Mouse (Mus musculus) liver, adult 2 months (tissue): ENCODE results near the gene Itch. TPM values are rescaled to one million over a fixed set of nuclear protein-coding genes. Genes with fewer than 3 reads are reported as not detected.
A peak's percentile ranks its signal among the peaks of the same experiment; 100 is the strongest.
"Not testable (repeated sequence)": the region's sequence is repeated elsewhere in the genome, so short reads cannot be mapped to it uniquely, and the experiment has no call there.

Experiments used
- DNase-seq: peaks from one replicate; pipeline ENCODE4 v3.0.0-alpha.2; 2011; ENCODE audit warnings: low read depth, low spot score; ENCODE audit errors: extremely low read depth
- H3K27ac ChIP-seq: fragments of 200-500 bp; replicated peaks from 2 replicates; pipeline ENCODE4 v1.5.1; 2012; ENCODE audit warnings: low read depth, mild to moderate bottlenecking, control low read depth, inconsistent platforms, low read length; ENCODE audit not compliant: insufficient read depth
- H3K27me3 ChIP-seq: fragments of 200-500 bp; 2 replicates; pipeline ENCODE4 v1.6.1; 2012; ENCODE audit warnings: mild to moderate bottlenecking, moderate library complexity, low read length, inconsistent platforms; ENCODE audit not compliant: control insufficient read depth, insufficient read depth
- H3K36me3 ChIP-seq: fragments of 200-500 bp; 2 replicates; pipeline ENCODE4 v1.6.1; 2012; ENCODE audit warnings: low read length, inconsistent platforms; ENCODE audit not compliant: control insufficient read depth, insufficient read depth
- H3K4me1 ChIP-seq: fragments of 200-500 bp; 2 replicates; pipeline ENCODE4 v1.6.1; 2011; ENCODE audit warnings: low read length; ENCODE audit not compliant: control insufficient read depth, insufficient read depth
- H3K4me3 ChIP-seq: fragments of 200-500 bp; 2 replicates; pipeline ENCODE4 v1.5.1; 2011; ENCODE audit warnings: low read depth, mild to moderate bottlenecking, control low read depth, low read length, moderate library complexity; ENCODE audit not compliant: insufficient read depth
- H3K79me2 ChIP-seq: fragments of 200-500 bp; 2 replicates; pipeline ENCODE4 v1.6.1; 2012; ENCODE audit warnings: inconsistent platforms, mild to moderate bottlenecking, low read length, moderate library complexity; ENCODE audit not compliant: control insufficient read depth, insufficient read depth
- H3K9ac ChIP-seq: fragments of 200-500 bp; 2 replicates; pipeline ENCODE4 v1.6.1; 2012; ENCODE audit warnings: low read depth, mild to moderate bottlenecking, control low read depth, inconsistent platforms, low read length
- CTCF ChIP-seq: fragments of 200-500 bp; IDR thresholded peaks from 2 replicates; pipeline ENCODE4 v1.5.1; 2011; ENCODE audit warnings: low read depth, low read length, control low read depth
- POLR2A ChIP-seq: fragments of 200-500 bp; IDR thresholded peaks from 2 replicates; pipeline ENCODE4 v1.6.1; 2011; ENCODE audit warnings: low read length, control low read depth; ENCODE audit not compliant: insufficient read depth; ENCODE audit errors: extremely low read depth
- WGBS: fragments of 180-500 bp; shearing (Covaris S2); methylation state at CpG from one replicate; pipeline ENCODE4 v1.1.7; 2018; 5-methylcytosine and 5-hydroxymethylcytosine counted together
- polyA plus RNA-seq: library from polyadenylated mRNA; depleted of rRNA; stranded (reverse); fragments of >200 nt; gene quantifications from 2 replicates; pipeline ENCODE4 v1.2.3, GENCODE M21; 2012
- total RNA-seq: library from RNA; depleted of rRNA; stranded (reverse); fragments of >200 nt; gene quantifications from 2 replicates; pipeline ENCODE4 v1.2.3, GENCODE M21; 2014

The Itch gene
- total and polyA plus RNA-seq, 2 experiments = 6.1 to 61.4 TPM

DNA sequence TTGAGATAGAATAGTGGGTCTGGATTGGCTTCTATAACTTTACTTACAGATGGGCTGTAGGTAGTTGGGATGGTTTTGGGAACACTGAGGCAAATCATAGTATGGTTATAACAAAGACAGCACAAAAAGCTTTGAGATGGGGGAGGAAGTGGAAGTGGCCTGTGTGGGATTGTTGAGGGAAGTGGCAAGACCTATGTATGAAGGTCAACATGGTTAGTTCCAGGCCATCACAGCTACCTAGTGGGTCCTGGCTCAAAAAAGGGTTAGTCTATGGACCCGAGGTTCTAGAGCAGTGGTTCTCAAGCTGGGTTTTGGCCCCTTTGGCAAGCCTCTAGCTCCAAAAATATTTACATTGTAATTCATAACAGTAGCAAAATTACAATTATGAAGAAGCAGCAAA, 2.2 kb downstream of the Itch start:
- DNase-seq = peak; percentile 23
- WGBS = 48% methylated on average over 1 of the region's 1 CpGs

DNA sequence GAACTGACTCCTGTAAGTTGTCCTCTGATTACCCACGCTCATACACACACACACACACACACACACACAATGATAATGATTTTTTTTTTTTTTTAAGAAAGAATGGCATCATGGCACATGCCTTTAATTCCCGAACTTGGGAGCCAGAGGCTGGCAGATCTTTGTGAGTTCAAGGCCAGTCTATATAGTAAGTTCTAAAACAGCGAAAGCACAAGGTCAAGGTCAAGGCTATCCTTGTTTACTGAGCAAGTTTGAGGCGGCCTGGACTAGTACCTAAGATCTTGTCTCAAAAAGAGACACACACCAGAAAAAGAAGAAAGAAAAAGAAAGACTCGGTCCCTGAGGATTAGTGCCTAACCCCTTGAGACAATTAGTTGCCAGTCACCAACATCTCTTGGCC, 7.7 kb downstream of the Itch start:
- 71% methylated on average over 5 of the region's 5 CpGs for WGBS
- Histone ChIP-seq H3K4me3 (no peak overlapping the region), H3K4me1 (peaks cover 8% of the 10 kb centered on the region), H3K36me3 (peaks cover 53% of the 10 kb centered on the region), H3K9ac (no peak overlapping the region), H3K27ac (no peak overlapping the region), H3K27me3 (no peaks in the 10 kb centered on the region), H3K79me2 (peaks cover 41% of the 10 kb centered on the region)
- no peak for TF ChIP-seq CTCF
- no peak for TF ChIP-seq POLR2A
- no peak for DNase-seq

More for the DNA sequence above, 2.2 kb downstream of the Itch start:
- H3K36me3 ChIP-seq = peaks cover 22% of the 10 kb centered on the region
- H3K9ac ChIP-seq = no peak overlapping the region
- no peak overlapping the region for H3K4me3 ChIP-seq
- peaks cover 38% of the 10 kb centered on the region for H3K79me2 ChIP-seq
- no peaks in the 10 kb centered on the region for H3K27me3 ChIP-seq
- peaks cover 15% of the 10 kb centered on the region for H3K4me1 ChIP-seq
- no peak for TF ChIP-seq POLR2A
- peak overlapping the region; percentile 35 for H3K27ac ChIP-seq

DNA sequence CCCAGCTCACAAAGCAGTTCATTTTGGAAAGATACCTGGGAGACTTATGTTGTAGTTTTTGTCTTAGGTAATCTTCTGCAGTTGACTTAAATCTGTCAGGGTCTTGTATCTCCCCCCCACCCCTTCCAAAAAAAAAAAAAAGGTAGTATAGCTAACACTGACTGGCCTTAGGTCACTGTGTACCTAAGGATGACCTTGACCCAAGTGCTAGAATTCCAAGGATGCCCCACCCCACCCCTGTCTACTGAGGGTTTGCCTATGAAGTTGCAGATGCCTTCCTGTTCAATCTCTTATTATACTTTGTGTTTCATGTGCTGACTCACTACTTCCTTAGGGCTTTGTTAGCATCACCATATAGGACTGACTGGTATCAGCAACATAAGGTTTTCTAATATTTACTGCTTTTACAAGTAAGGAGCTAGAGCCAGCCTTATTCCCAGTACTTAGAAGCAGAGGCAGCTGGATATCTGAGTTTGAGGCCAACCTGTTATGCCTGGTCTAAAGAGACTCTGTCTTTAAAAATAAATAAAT, 8.8 kb downstream of the Itch start:
- no peak for TF ChIP-seq POLR2A
- TF ChIP-seq CTCF = no peak
- no peak overlapping the region for H3K27ac ChIP-seq
- peaks cover 40% of the 10 kb centered on the region for H3K79me2 ChIP-seq
- no peak for DNase-seq
- no peak overlapping the region for H3K9ac ChIP-seq
- H3K4me3 ChIP-seq = no peak overlapping the region
- peaks cover 3% of the 10 kb centered on the region; the same call in 1 of the 2 replicates for H3K4me1 ChIP-seq
- no peaks in the 10 kb centered on the region for H3K27me3 ChIP-seq
- peaks cover 62% of the 10 kb centered on the region for H3K36me3 ChIP-seq

DNA sequence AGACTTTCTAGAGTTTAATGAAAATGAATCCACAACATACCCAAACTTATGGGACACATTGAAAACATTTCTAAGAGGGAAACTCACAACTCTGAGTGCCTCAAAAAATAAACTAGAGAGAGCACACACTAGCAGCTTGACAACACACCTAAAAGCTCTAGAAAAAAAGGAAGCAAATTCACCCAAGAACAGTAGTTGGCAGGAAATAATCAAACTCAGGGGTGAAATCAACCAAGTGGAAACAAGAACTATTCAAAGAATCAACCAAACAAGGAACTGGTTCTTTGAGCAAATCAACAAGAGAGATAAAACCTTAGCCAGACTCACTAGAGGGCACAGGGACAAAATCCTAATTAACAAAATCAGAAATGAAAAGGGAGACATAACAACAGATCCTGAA, 16.0 kb downstream of the Itch start:
- not testable (repeated sequence) for H3K4me1 ChIP-seq, H3K27me3 ChIP-seq, H3K9ac ChIP-seq, H3K27ac ChIP-seq, H3K4me3 ChIP-seq, DNase-seq
- Histone ChIP-seq H3K79me2 (peaks cover 19% of the 10 kb centered on the region), H3K36me3 (peaks cover 25% of the 10 kb centered on the region)

DNA sequence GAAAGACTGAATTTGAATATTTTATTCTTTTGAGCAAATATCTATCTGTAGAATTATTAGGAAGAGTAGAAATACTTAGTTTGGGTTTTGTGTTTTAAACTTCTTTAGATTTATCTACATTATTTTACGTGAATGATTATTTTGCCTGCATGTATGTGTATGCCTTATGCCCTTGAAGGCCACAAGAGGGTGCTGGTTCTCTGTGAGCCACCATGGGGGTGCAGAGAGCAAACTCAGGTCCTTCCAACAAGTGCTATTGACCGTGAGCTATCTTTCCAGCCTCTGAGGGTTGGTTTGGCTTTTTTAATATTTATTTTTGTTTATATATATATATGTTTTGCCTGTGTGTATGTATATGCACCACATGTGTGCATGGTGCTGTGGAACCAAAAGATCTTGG, 74.1 kb downstream of the Itch start:
- H3K36me3 ChIP-seq = peaks cover 65% of the 10 kb centered on the region

DNA sequence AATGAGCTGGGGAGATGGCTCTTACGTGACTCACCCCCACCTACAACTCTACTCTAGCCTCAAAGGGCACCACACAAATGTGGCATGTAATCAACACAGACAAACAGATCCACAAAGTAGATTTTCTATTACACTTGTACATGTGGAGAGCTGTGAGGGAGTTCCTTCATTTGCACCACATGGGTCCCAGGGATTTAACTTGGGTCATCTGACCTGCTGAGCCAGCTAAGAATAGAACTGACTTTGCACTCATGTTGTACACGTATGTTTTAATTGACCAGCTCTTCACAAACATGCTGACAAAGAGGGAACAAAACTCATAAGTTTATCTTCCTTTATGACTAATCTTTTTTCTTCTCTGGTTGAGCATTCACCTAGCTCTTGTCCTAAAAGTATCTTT, 89.8 kb downstream of the Itch start:
- 76% methylated on average over 2 of the region's 2 CpGs for WGBS
- no peaks in the 10 kb centered on the region for H3K79me2 ChIP-seq
- H3K9ac ChIP-seq = no peak overlapping the region
- H3K27ac ChIP-seq = no peak overlapping the region
- H3K27me3 ChIP-seq = no peaks in the 10 kb centered on the region
- peaks cover 79% of the 10 kb centered on the region for H3K36me3 ChIP-seq
- no peak for DNase-seq
- H3K4me3 ChIP-seq = no peak overlapping the region
- H3K4me1 ChIP-seq = no peaks in the 10 kb centered on the region
- no peak for TF ChIP-seq CTCF
- no peak for TF ChIP-seq POLR2A

More for the DNA sequence above, 74.1 kb downstream of the Itch start:
- Histone ChIP-seq H3K4me3 (no peak overlapping the region), H3K4me1 (no peaks in the 10 kb centered on the region), H3K27me3 (no peaks in the 10 kb centered on the region), H3K27ac (no peak overlapping the region), H3K79me2 (no peaks in the 10 kb centered on the region), H3K9ac (no peak overlapping the region)
- 71% methylated on average over 2 of the region's 2 CpGs for WGBS
- DNase-seq = peak; percentile 34
- TF ChIP-seq CTCF = peak; percentile 64; the same call in 1 of the 2 replicates
- no peak for TF ChIP-seq POLR2A
